In the genomic region with DNA sequence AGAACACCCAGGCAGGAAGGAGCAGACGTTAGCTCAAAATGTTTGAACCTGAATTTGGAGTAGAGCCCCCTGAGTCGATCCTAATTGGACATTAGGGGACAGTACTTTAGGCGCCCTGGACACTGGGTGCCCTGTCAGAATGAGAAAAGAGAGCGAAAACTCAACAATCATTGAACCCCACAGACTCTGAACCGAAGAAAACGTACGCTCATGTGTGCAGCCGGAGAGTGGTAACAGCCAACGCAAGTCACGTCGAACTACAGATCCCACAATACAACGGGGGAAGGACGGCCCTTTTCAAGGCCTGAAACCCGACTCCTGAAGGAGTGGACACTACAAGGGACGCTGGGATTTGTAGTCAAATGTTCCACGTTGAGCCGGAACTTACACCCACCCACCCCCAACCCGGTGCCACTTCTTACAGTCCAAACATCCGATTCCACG, we compare ENCODE assay signal across 8 mouse cellular contexts. TPM values are rescaled to one million over a fixed set of nuclear protein-coding genes. Genes with fewer than 3 reads are reported as not detected.
DNase-seq lines count a peak whose midpoint lies in the region; ATAC-seq and TF ChIP-seq lines count a peak whose summit lies in the region.

A gene (minus strand): TSS at position 270 of the 444 bp plus-strand sequence.
A gene (plus strand): TSS at position 397 of the 444 bp plus-strand sequence.

- TF ChIP-seq CTCF in lung, postnatal 0 days (IDR thresholded peaks at IDR 0.05) = no peak

- H3K27ac ChIP-seq in hindbrain, embryonic 10.5 days = peak within 1 kb of the TSS; percentile 94
- H3K27ac ChIP-seq in lung, postnatal 0 days (ENCODE audit: low read length) = peak within 1 kb of the TSS; percentile 93

- H3K4me1 ChIP-seq in hindbrain, embryonic 10.5 days (replicated peaks) = peaks cover 27% of the 10 kb centered on the region
- peaks cover 14% of the 10 kb centered on the region; the same call in 1 of the 2 replicates for H3K4me1 ChIP-seq in lung, postnatal 0 days (ENCODE audit: insufficient read depth, low read depth, low read length)

- peak within 1 kb of the TSS; percentile 84 for H3K9ac ChIP-seq in lung, postnatal 0 days (replicated peaks; ENCODE audit: low read depth)

- TF ChIP-seq EP300 in lung, postnatal 0 days (IDR thresholded peaks at IDR 0.05) = no peak

- ATAC-seq in frontal cortex, adult (ENCODE audit: low TSS enrichment) = peak; percentile 88
- peak; percentile 92 for ATAC-seq in lung, postnatal 0 days

- no peaks in the 10 kb centered on the region for H3K36me3 ChIP-seq in hindbrain, embryonic 10.5 days
- no peaks in the 10 kb centered on the region for H3K36me3 ChIP-seq in lung, postnatal 0 days (ENCODE audit: insufficient read depth, low read length)

- peak within 1 kb of the TSS; percentile 87 for H3K4me3 ChIP-seq in hindbrain, embryonic 10.5 days
- H3K4me3 ChIP-seq in lung, postnatal 0 days (ENCODE audit: low read depth, low read length) = peak within 1 kb of the TSS; percentile 81

- under 1% methylated on average over 20 of the region's 20 CpGs for WGBS in hindbrain, embryonic 10.5 days
- under 1% methylated on average over 20 of the region's 20 CpGs for WGBS in lung, postnatal 0 days

- peaks cover 4% of the 10 kb centered on the region; the same call in 1 of the 2 replicates for H3K27me3 ChIP-seq in hindbrain, embryonic 10.5 days (ENCODE audit: insufficient read depth, poor library complexity, severe bottlenecking)
- no peaks in the 10 kb centered on the region for H3K27me3 ChIP-seq in lung, postnatal 0 days (replicated peaks; ENCODE audit: insufficient read depth, low read length)

- no peaks in the 10 kb centered on the region for H3K9me3 ChIP-seq in hindbrain, embryonic 10.5 days
- H3K9me3 ChIP-seq in lung, postnatal 0 days (ENCODE audit: low read length) = no peaks in the 10 kb centered on the region

- DNase-seq in MN1 (ENCODE audit: low spot score) = peak; percentile 95
- DNase-seq in cerebellum, adult 9-10 months = peak; percentile 95
- peak; percentile 87 for DNase-seq in hindbrain, embryonic 10.5 days (ENCODE audit: low spot score)
- DNase-seq in layer of hippocampus, adult 9-11 months = peak; percentile 96
- peak; percentile 98 for DNase-seq in lung, postnatal 0 days (ENCODE audit: low spot score)
- peak; percentile 78 for DNase-seq in ovary, postnatal 14 days (ENCODE audit: low spot score)
- peak; percentile 86 for DNase-seq in thymus, postnatal 25 days

- peak within 1 kb of the TSS; percentile 85 for H3K4me2 ChIP-seq in lung, postnatal 0 days (replicated peaks; ENCODE audit: low read depth, low read length)

RNA-seq across cellular contexts. Expression of the first gene that starts in this region (rescaled TPM):
- polyA plus RNA-seq in hindbrain, embryonic 10.5 days (2016; fragmentation: Nextera tagmentation; extraction: Ambion mirVana) = 25.0 and 27.8 TPM in 2 replicates
- polyA plus RNA-seq in lung, postnatal 0 days (2015; fragmentation: Nextera tagmentation; extraction: Ambion mirVana) = 55.1 and 59.9 TPM in 2 replicates

RNA-seq across cellular contexts. Expression of the second gene that starts in this region (rescaled TPM):
- polyA plus RNA-seq in hindbrain, embryonic 10.5 days (2016; fragmentation: Nextera tagmentation; extraction: Ambion mirVana) = 37.7 and 39.1 TPM in 2 replicates
- polyA plus RNA-seq in lung, postnatal 0 days (2015; fragmentation: Nextera tagmentation; extraction: Ambion mirVana) = 19.3 and 23.0 TPM in 2 replicates

Comparison
In these comparisons a context has a peak if more than half of its experiments do, and no peak if none do; other contexts are left out.
1. Peak in every context shown above with its lines: DNase-seq, ATAC-seq, H3K4me3 ChIP-seq and H3K27ac ChIP-seq.